Mouse (Mus musculus) stomach, postnatal 0 days (tissue): ENCODE measurements at regions not wholly inside any gene's neighbourhood (a gene's known extent, or its start where the extent isn't known, plus 50 kb on each side); places are given as distances from the start of the nearest gene placed in this dataset. TPM values are rescaled to one million over a fixed set of nuclear protein-coding genes. Genes with fewer than 3 reads are reported as not detected.

Experiments used
- ATAC-seq: fragments of 200-750 bp; cut with Nextera tagmentation; 2 replicates; pipeline ENCODE4 v1.8.0; 2017; ENCODE audit not compliant: low FRiP score, low TSS enrichment
- DNase-seq: peaks from one replicate; pipeline ENCODE4 v3.0.0-alpha.2; 2016; ENCODE audit warnings: low spot score
- H3K27ac ChIP-seq: fragments of 300-500 bp; sonication (generic); replicated peaks from 2 replicates; pipeline ENCODE4 v1.5.1; 2014; ENCODE audit warnings: mild to moderate bottlenecking, control low read depth
- H3K27me3 ChIP-seq: fragments of 300-500 bp; sonication (generic); 2 replicates; pipeline ENCODE4 v1.6.1; 2014; ENCODE audit warnings: low read length; ENCODE audit not compliant: control insufficient read depth, insufficient read depth
- H3K36me3 ChIP-seq: fragments of 300-500 bp; sonication (generic); 2 replicates; pipeline ENCODE4 v1.6.1; 2014; ENCODE audit warnings: low read length, mixed read lengths; ENCODE audit not compliant: control insufficient read depth, insufficient read depth
- H3K4me1 ChIP-seq: fragments of 300-500 bp; sonication (generic); replicated peaks from 2 replicates; pipeline ENCODE4 v1.6.1; 2014; ENCODE audit warnings: antibody characterized with exemption; ENCODE audit not compliant: control insufficient read depth, insufficient read depth
- H3K4me2 ChIP-seq: fragments of 300-500 bp; sonication (generic); replicated peaks from 2 replicates; pipeline ENCODE4 v1.6.1; 2014; ENCODE audit warnings: low read depth, mild to moderate bottlenecking, control low read depth, moderate library complexity
- H3K4me3 ChIP-seq: fragments of 300-500 bp; sonication (generic); 2 replicates; pipeline ENCODE4 v1.5.1; 2014; ENCODE audit warnings: low read depth, low read length, control low read depth
- H3K9ac ChIP-seq: fragments of 300-500 bp; sonication (generic); 2 replicates; pipeline ENCODE4 v1.6.1; 2014; ENCODE audit warnings: mild to moderate bottlenecking, low read length, control low read depth, mixed read lengths
- H3K9me3 ChIP-seq: fragments of 300-500 bp; sonication (generic); 2 replicates; pipeline ENCODE4 v1.6.1; 2016; ENCODE audit warnings: low read length; ENCODE audit not compliant: control insufficient read depth
- CTCF ChIP-seq: IDR thresholded peaks from 2 replicates; pipeline ENCODE4 v1.5.1; 2016; ENCODE audit warnings: antibody characterized with exemption, low read depth, mild to moderate bottlenecking, moderate library complexity
- EP300 ChIP-seq: optimal IDR thresholded peaks from 2 replicates; pipeline ENCODE3; 2016; ENCODE audit warnings: antibody characterized with exemption
- WGBS: fragments of 180-500 bp; shearing (Covaris S2); extraction: QIAGEN DNeasy Blood & Tissue Kit; methylation state at CpG from one replicate; pipeline ENCODE4 v1.1.7; 2014; 5-methylcytosine and 5-hydroxymethylcytosine counted together
- microRNA-seq: library from miRNA; unstranded; fragments of <30 nt; microRNA quantifications from one replicate; pipeline ENCODE4, GENCODE M21; 2016

- Histone ChIP-seq H3K9ac (no peak overlapping the region), H3K27me3 (no peaks in the 10 kb centered on the region), H3K27ac (no peak overlapping the region), H3K4me3 (no peak overlapping the region), H3K4me1 (no peaks in the 10 kb centered on the region), H3K36me3 (no peaks in the 10 kb centered on the region), H3K4me2 (no peak overlapping the region), H3K9me3 (no peaks in the 10 kb centered on the region)
- ATAC-seq (no peak), DNase-seq (peak; percentile 15)
- TF ChIP-seq CTCF (no peak), EP300 (no peak)
Measured at GRCm38 (mm10) chr8:44525915-44526314, 409.3 kb upstream of the Fat1 start.

GRCm38 (mm10) chr8:44529696-44530095, 405.6 kb upstream of the Fat1 start:
- Histone ChIP-seq H3K4me3 (no peak overlapping the region), H3K27ac (no peak overlapping the region), H3K9me3 (no peaks in the 10 kb centered on the region), H3K27me3 (no peaks in the 10 kb centered on the region), H3K9ac (no peak overlapping the region), H3K4me1 (no peaks in the 10 kb centered on the region), H3K4me2 (no peak overlapping the region), H3K36me3 (no peaks in the 10 kb centered on the region)
- no peak for DNase-seq
- ATAC-seq, result no peak
- WGBS, result 54% methylated on average over 1 of the region's 1 CpGs
- TF ChIP-seq EP300, result no peak
- no peak for TF ChIP-seq CTCF

DNA sequence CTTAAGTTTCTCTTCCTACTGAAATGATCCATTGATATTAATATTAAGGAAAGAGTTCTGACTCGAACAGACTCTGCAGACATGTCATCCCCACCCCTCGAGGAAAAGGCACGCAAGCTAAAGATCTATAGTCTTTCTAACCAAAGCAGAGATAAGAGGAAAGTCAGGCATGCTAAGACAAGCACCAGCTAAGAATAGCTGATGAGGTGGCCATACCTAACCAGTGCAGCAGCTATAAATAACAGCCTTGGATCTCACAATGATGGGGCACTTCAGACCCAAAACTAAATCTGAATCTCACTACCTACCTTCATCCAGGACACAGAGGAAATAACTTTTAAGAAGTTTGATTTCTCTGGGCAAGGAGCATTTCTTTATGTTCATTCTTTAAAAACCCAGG, 386.4 kb upstream of the Fat1 start:
- H3K4me3 ChIP-seq, result no peak overlapping the region
- no peaks in the 10 kb centered on the region for H3K27me3 ChIP-seq
- no peaks in the 10 kb centered on the region for H3K36me3 ChIP-seq
- WGBS, result 66% methylated on average over 3 of the region's 3 CpGs
- H3K9me3 ChIP-seq, result no peaks in the 10 kb centered on the region
- H3K27ac ChIP-seq, result no peak overlapping the region
- H3K4me1 ChIP-seq, result no peaks in the 10 kb centered on the region
- ATAC-seq, result no peak
- no peak for DNase-seq
- no peak overlapping the region for H3K9ac ChIP-seq
- no peak overlapping the region for H3K4me2 ChIP-seq
- TF ChIP-seq CTCF (no peak), EP300 (no peak)

GRCm38 (mm10) chr8:44559161-44559560, 376.1 kb upstream of the Fat1 start:
- H3K27me3 ChIP-seq, result no peaks in the 10 kb centered on the region
- TF ChIP-seq EP300 (no peak), CTCF (no peak)
- no peaks in the 10 kb centered on the region for H3K9me3 ChIP-seq
- 91% methylated on average over 9 of the region's 9 CpGs for WGBS
- H3K4me1 ChIP-seq, result no peaks in the 10 kb centered on the region
- no peak overlapping the region for H3K9ac ChIP-seq
- H3K27ac ChIP-seq, result no peak overlapping the region
- DNase-seq (no peak), ATAC-seq (no peak)
- H3K4me2 ChIP-seq, result no peak overlapping the region
- H3K4me3 ChIP-seq, result no peak overlapping the region
- no peaks in the 10 kb centered on the region for H3K36me3 ChIP-seq

GRCm38 (mm10) chr8:44576314-44576858, 358.9 kb upstream of the Fat1 start:
- H3K36me3 ChIP-seq, result no peaks in the 10 kb centered on the region
- H3K4me3 ChIP-seq, result no peak overlapping the region
- no peak overlapping the region for H3K9ac ChIP-seq
- DNase-seq (no peak), ATAC-seq (no peak)
- no peaks in the 10 kb centered on the region for H3K27me3 ChIP-seq
- H3K27ac ChIP-seq, result no peak overlapping the region
- no peaks in the 10 kb centered on the region for H3K4me1 ChIP-seq
- 88% methylated on average over 5 of the region's 5 CpGs for WGBS
- TF ChIP-seq EP300, result no peak
- no peak for TF ChIP-seq CTCF
- H3K4me2 ChIP-seq, result no peak overlapping the region
- H3K9me3 ChIP-seq, result no peaks in the 10 kb centered on the region

- no peaks in the 10 kb centered on the region for H3K27me3 ChIP-seq
- H3K4me3 ChIP-seq, result no peak overlapping the region
- TF ChIP-seq EP300 (no peak), CTCF (no peak)
- 66% methylated on average over 5 of the region's 5 CpGs for WGBS
- H3K9ac ChIP-seq, result no peak overlapping the region
- no peak overlapping the region for H3K27ac ChIP-seq
- no peaks in the 10 kb centered on the region for H3K36me3 ChIP-seq
- no peak overlapping the region for H3K4me2 ChIP-seq
- no peak for ATAC-seq
- no peaks in the 10 kb centered on the region for H3K4me1 ChIP-seq
- H3K9me3 ChIP-seq, result no peaks in the 10 kb centered on the region
- DNase-seq, result no peak
Measured at GRCm38 (mm10) chr8:44576993-44577392, 358.3 kb upstream of the Fat1 start.

Small RNA genes lying in the stretch of these regions (microRNA-seq; reads per million reads assigned to microRNA genes)
- gene Gm26241, result not detected
